Mouse (Mus musculus): ENCODE measurements at regions not wholly inside any gene's neighbourhood (a gene's known extent, or its start where the extent isn't known, plus 50 kb on each side); places are given as distances from the start of the nearest gene placed in this dataset.

- peak; percentile 31 for DNase-seq (ENCODE audit: low read depth)
- no peak for TF ChIP-seq CTCF (IDR thresholded peaks at IDR 0.05; ENCODE audit: borderline replicate concordance, extremely low read depth, insufficient read depth, insufficient read length)
Measured at GRCm38 (mm10) chr10:83906751-83907150, 184.1 kb downstream of the 1500009L16Rik start.

- no peak for TF ChIP-seq CTCF (IDR thresholded peaks at IDR 0.05; ENCODE audit: borderline replicate concordance, extremely low read depth, insufficient read depth, insufficient read length)
- no peak for TF ChIP-seq POLR2A (IDR thresholded peaks at IDR 0.05; ENCODE audit: borderline replicate concordance, extremely low read depth, insufficient read depth, insufficient read length, poor library complexity, severe bottlenecking)
Measured at GRCm38 (mm10) chr10:83910649-83911370, 188.1 kb downstream of the 1500009L16Rik start.

GRCm38 (mm10) chr10:83914401-83915132 is 191.9 kb downstream of the 1500009L16Rik start:
- TF ChIP-seq CTCF (IDR thresholded peaks at IDR 0.05; ENCODE audit: borderline replicate concordance, extremely low read depth, insufficient read depth, insufficient read length) (no peak), POLR2A (IDR thresholded peaks at IDR 0.05; ENCODE audit: borderline replicate concordance, extremely low read depth, insufficient read depth, insufficient read length, poor library complexity, severe bottlenecking) (no peak)
- peak; percentile 68 for DNase-seq (ENCODE audit: low read depth)

More at GRCm38 (mm10) chr10:83910649-83911370, 188.1 kb downstream of the 1500009L16Rik start:
- no peak for DNase-seq (ENCODE audit: low read depth)

GRCm38 (mm10) chr10:83915133-83915730 is 192.6 kb downstream of the 1500009L16Rik start:
- TF ChIP-seq POLR2A (IDR thresholded peaks at IDR 0.05; ENCODE audit: borderline replicate concordance, extremely low read depth, insufficient read depth, insufficient read length, poor library complexity, severe bottlenecking) (no peak), CTCF (IDR thresholded peaks at IDR 0.05; ENCODE audit: borderline replicate concordance, extremely low read depth, insufficient read depth, insufficient read length) (no peak)
- no peak for DNase-seq (ENCODE audit: low read depth)

GRCm38 (mm10) chr10:83926990-83927389 is 204.3 kb downstream of the 1500009L16Rik start:
- peak; percentile 87 for DNase-seq (ENCODE audit: low read depth)
- TF ChIP-seq CTCF (IDR thresholded peaks at IDR 0.05; ENCODE audit: borderline replicate concordance, extremely low read depth, insufficient read depth, insufficient read length), result no peak
- TF ChIP-seq POLR2A (IDR thresholded peaks at IDR 0.05; ENCODE audit: borderline replicate concordance, extremely low read depth, insufficient read depth, insufficient read length, poor library complexity, severe bottlenecking), result no peak

GRCm38 (mm10) chr10:83927554-83927953 is 204.9 kb downstream of the 1500009L16Rik start:
- DNase-seq (ENCODE audit: low read depth), result peak; percentile 84
- TF ChIP-seq POLR2A (IDR thresholded peaks at IDR 0.05; ENCODE audit: borderline replicate concordance, extremely low read depth, insufficient read depth, insufficient read length, poor library complexity, severe bottlenecking), result no peak
- no peak for TF ChIP-seq CTCF (IDR thresholded peaks at IDR 0.05; ENCODE audit: borderline replicate concordance, extremely low read depth, insufficient read depth, insufficient read length)

- TF ChIP-seq POLR2A (IDR thresholded peaks at IDR 0.05; ENCODE audit: borderline replicate concordance, extremely low read depth, insufficient read depth, insufficient read length, poor library complexity, severe bottlenecking) (no peak), CTCF (IDR thresholded peaks at IDR 0.05; ENCODE audit: borderline replicate concordance, extremely low read depth, insufficient read depth, insufficient read length) (no peak)
Measured at GRCm38 (mm10) chr10:83931758-83932157, 209.1 kb downstream of the 1500009L16Rik start.

GRCm38 (mm10) chr10:83933201-83933600 is 210.5 kb downstream of the 1500009L16Rik start:
- DNase-seq (ENCODE audit: low read depth), result no peak
- TF ChIP-seq POLR2A (IDR thresholded peaks at IDR 0.05; ENCODE audit: borderline replicate concordance, extremely low read depth, insufficient read depth, insufficient read length, poor library complexity, severe bottlenecking), result no peak
- no peak for TF ChIP-seq CTCF (IDR thresholded peaks at IDR 0.05; ENCODE audit: borderline replicate concordance, extremely low read depth, insufficient read depth, insufficient read length)

More at GRCm38 (mm10) chr10:83931758-83932157, 209.1 kb downstream of the 1500009L16Rik start:
- DNase-seq (ENCODE audit: low read depth), result no peak

GRCm38 (mm10) chr10:83934498-83934897 is 211.8 kb downstream of the 1500009L16Rik start:
- peak; percentile 34 for DNase-seq (ENCODE audit: low read depth)

GRCm38 (mm10) chr10:83937168-83937567 is 214.5 kb downstream of the 1500009L16Rik start:
- TF ChIP-seq CTCF (IDR thresholded peaks at IDR 0.05; ENCODE audit: borderline replicate concordance, extremely low read depth, insufficient read depth, insufficient read length) (no peak), POLR2A (IDR thresholded peaks at IDR 0.05; ENCODE audit: borderline replicate concordance, extremely low read depth, insufficient read depth, insufficient read length, poor library complexity, severe bottlenecking) (no peak)

More at GRCm38 (mm10) chr10:83934498-83934897, 211.8 kb downstream of the 1500009L16Rik start:
- TF ChIP-seq POLR2A (IDR thresholded peaks at IDR 0.05; ENCODE audit: borderline replicate concordance, extremely low read depth, insufficient read depth, insufficient read length, poor library complexity, severe bottlenecking), result no peak
- TF ChIP-seq CTCF (IDR thresholded peaks at IDR 0.05; ENCODE audit: borderline replicate concordance, extremely low read depth, insufficient read depth, insufficient read length), result no peak

GRCm38 (mm10) chr10:83942101-83942500 is 219.4 kb downstream of the 1500009L16Rik start:
- no peak for DNase-seq (ENCODE audit: low read depth)
- TF ChIP-seq CTCF (IDR thresholded peaks at IDR 0.05; ENCODE audit: borderline replicate concordance, extremely low read depth, insufficient read depth, insufficient read length), result no peak
- no peak for TF ChIP-seq POLR2A (IDR thresholded peaks at IDR 0.05; ENCODE audit: borderline replicate concordance, extremely low read depth, insufficient read depth, insufficient read length, poor library complexity, severe bottlenecking)

More at GRCm38 (mm10) chr10:83937168-83937567, 214.5 kb downstream of the 1500009L16Rik start:
- no peak for DNase-seq (ENCODE audit: low read depth)

Data from brain, embryonic 14.5 days (tissue).